Mouse (Mus musculus): ENCODE results near the gene Inf2. TPM values are rescaled to one million over a fixed set of nuclear protein-coding genes. Genes with fewer than 3 reads are reported as not detected.

Gene Inf2
- polyA plus RNA-seq, 1 experiment = 26.3 TPM

- H3K4me1 ChIP-seq (replicated peaks; ENCODE audit: control insufficient read depth, insufficient read depth, low read length) = peaks cover 29% of the 10 kb centered on the region
- no peaks in the 10 kb centered on the region for H3K27me3 ChIP-seq (ENCODE audit: control insufficient read depth, insufficient read depth, low read length)
- H3K36me3 ChIP-seq (ENCODE audit: control insufficient read depth, insufficient read depth, low read length) = no peaks in the 10 kb centered on the region
- no peak overlapping the region for H3K27ac ChIP-seq (ENCODE audit: control insufficient read depth, insufficient read depth, low read length)
- WGBS = 78% methylated on average over 6 of the region's 6 CpGs
- no peak for DNase-seq
- no peak overlapping the region for H3K4me3 ChIP-seq (ENCODE audit: control insufficient read depth, insufficient read depth, low read length)
- TF ChIP-seq CTCF (IDR thresholded peaks at IDR 0.05; ENCODE audit: borderline replicate concordance, control insufficient read depth, extremely low read depth, insufficient read depth, low read length, poor library complexity) = no peak
- no peak for TF ChIP-seq POLR2A (IDR thresholded peaks at IDR 0.05; ENCODE audit: control insufficient read depth, extremely low read depth, insufficient read depth, low read length, poor library complexity)
Observed at GRCm38 (mm10) chr12:112626455-112626854, 37.9 kb downstream of the Inf2 start.

DNA sequence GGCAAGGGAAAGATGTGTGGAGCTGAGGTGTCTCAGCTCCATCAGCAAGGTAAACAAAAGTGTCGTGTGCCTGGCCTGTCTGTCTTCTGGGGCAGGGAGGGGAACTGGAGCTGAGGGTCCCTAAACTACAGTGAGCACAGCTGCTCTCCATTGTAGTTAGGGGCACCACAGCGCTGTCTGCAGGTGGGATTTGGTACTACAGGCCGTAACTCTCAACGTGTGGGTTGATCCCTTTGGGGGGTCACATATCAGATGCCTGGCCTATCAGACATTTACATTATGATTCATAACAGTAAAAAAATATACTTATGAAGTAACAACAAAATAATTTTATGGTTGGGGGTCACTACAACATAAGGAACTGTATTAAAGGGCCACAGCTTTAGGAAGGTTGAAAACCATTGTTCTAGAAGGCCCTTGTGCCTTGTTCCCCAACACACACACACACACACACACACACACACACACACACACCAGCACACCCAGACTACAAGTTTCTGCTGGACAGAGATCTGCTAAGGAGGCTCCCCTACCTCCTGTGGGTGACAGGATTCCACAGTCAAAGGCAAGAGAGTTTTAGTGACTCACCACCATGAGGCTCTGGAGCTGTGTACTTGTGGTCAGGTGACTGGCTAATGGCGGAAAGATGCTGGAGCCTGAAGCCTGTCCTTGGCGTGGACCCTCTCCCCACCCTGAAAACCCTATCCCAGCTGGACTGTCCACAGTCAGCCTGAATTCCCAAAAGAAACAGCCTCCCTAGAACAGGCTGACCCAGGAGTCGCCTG lies 38.7 kb downstream of the Inf2 start:
- WGBS = 74% methylated on average over 7 of the region's 7 CpGs
- Histone ChIP-seq H3K27ac (ENCODE audit: control insufficient read depth, insufficient read depth, low read length) (no peak overlapping the region), H3K4me3 (ENCODE audit: control insufficient read depth, insufficient read depth, low read length) (no peak overlapping the region), H3K36me3 (ENCODE audit: control insufficient read depth, insufficient read depth, low read length) (no peaks in the 10 kb centered on the region), H3K4me1 (replicated peaks; ENCODE audit: control insufficient read depth, insufficient read depth, low read length) (peaks cover 29% of the 10 kb centered on the region), H3K27me3 (ENCODE audit: control insufficient read depth, insufficient read depth, low read length) (no peaks in the 10 kb centered on the region)
- DNase-seq = no peak
- TF ChIP-seq POLR2A (IDR thresholded peaks at IDR 0.05; ENCODE audit: control insufficient read depth, extremely low read depth, insufficient read depth, low read length, poor library complexity) (no peak), CTCF (IDR thresholded peaks at IDR 0.05; ENCODE audit: borderline replicate concordance, control insufficient read depth, extremely low read depth, insufficient read depth, low read length, poor library complexity) (peak; percentile 49; the same call in 1 of the 2 replicates)

GRCm38 (mm10) chr12:112628197-112628596 lies 39.6 kb downstream of the Inf2 start:
- no peak for TF ChIP-seq POLR2A (IDR thresholded peaks at IDR 0.05; ENCODE audit: control insufficient read depth, extremely low read depth, insufficient read depth, low read length, poor library complexity)
- TF ChIP-seq CTCF (IDR thresholded peaks at IDR 0.05; ENCODE audit: borderline replicate concordance, control insufficient read depth, extremely low read depth, insufficient read depth, low read length, poor library complexity) = no peak
- WGBS = 36% methylated on average over 6 of the region's 6 CpGs
- no peaks in the 10 kb centered on the region for H3K36me3 ChIP-seq (ENCODE audit: control insufficient read depth, insufficient read depth, low read length)
- peaks cover 33% of the 10 kb centered on the region for H3K4me1 ChIP-seq (replicated peaks; ENCODE audit: control insufficient read depth, insufficient read depth, low read length)
- H3K27me3 ChIP-seq (ENCODE audit: control insufficient read depth, insufficient read depth, low read length) = no peaks in the 10 kb centered on the region
- DNase-seq = no peak
- no peak overlapping the region for H3K27ac ChIP-seq (ENCODE audit: control insufficient read depth, insufficient read depth, low read length)
- no peak overlapping the region for H3K4me3 ChIP-seq (ENCODE audit: control insufficient read depth, insufficient read depth, low read length)

DNA sequence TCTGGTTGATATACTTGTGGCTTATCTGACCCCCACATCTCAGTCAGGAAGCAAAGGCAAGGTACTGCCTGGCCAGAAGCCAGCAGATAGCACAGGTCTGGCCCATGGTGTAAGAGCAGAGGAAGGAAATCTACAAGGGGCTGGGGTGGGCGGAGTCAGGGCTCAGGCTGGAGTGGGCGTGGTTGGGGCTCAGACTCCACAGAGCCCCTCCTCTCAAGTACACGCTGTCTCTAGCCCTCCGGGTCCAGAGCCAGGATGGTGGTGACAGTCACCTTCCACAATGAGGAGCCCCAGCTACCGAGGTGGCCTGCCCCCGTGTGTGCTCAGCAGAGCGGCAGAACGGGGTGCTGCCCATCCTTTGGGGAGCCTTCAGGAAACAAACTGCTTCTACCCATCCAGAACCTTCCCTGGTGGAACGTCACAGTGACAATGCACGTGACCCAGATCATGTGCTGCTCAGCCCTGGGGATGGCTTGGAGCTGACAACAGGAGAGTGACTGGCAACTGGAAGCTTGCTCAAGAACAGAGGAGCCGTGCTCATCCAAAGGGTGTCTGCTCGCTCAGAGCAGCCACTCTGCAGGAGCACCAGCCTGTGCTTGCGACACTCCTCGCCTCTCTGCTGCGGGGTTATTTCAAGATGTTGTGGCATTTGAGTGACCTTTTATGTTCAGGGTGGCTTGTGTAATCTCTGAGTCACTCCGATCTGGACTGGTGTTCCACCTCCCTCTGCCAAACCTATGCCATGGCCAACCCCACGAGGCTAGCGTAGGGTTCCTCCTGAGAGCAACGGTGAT lies 40.5 kb downstream of the Inf2 start:
- TF ChIP-seq POLR2A (IDR thresholded peaks at IDR 0.05; ENCODE audit: control insufficient read depth, extremely low read depth, insufficient read depth, low read length, poor library complexity) (no peak), CTCF (IDR thresholded peaks at IDR 0.05; ENCODE audit: borderline replicate concordance, control insufficient read depth, extremely low read depth, insufficient read depth, low read length, poor library complexity) (no peak)
- H3K36me3 ChIP-seq (ENCODE audit: control insufficient read depth, insufficient read depth, low read length) = no peaks in the 10 kb centered on the region
- H3K27ac ChIP-seq (ENCODE audit: control insufficient read depth, insufficient read depth, low read length) = no peak overlapping the region
- WGBS = 21% methylated on average over 19 of the region's 19 CpGs
- DNase-seq = peak; percentile 73
- H3K4me1 ChIP-seq (replicated peaks; ENCODE audit: control insufficient read depth, insufficient read depth, low read length) = peaks cover 36% of the 10 kb centered on the region
- H3K27me3 ChIP-seq (ENCODE audit: control insufficient read depth, insufficient read depth, low read length) = no peaks in the 10 kb centered on the region
- H3K4me3 ChIP-seq (ENCODE audit: control insufficient read depth, insufficient read depth, low read length) = peak overlapping the region; percentile 17

GRCm38 (mm10) chr12:112630029-112630428 lies 41.4 kb downstream of the Inf2 start:
- Histone ChIP-seq H3K27me3 (ENCODE audit: control insufficient read depth, insufficient read depth, low read length) (no peaks in the 10 kb centered on the region), H3K27ac (ENCODE audit: control insufficient read depth, insufficient read depth, low read length) (no peak overlapping the region), H3K4me3 (ENCODE audit: control insufficient read depth, insufficient read depth, low read length) (no peak overlapping the region), H3K4me1 (replicated peaks; ENCODE audit: control insufficient read depth, insufficient read depth, low read length) (peaks cover 36% of the 10 kb centered on the region), H3K36me3 (ENCODE audit: control insufficient read depth, insufficient read depth, low read length) (no peaks in the 10 kb centered on the region)
- no peak for DNase-seq
- WGBS = 96% methylated on average over 12 of the region's 12 CpGs
- no peak for TF ChIP-seq CTCF (IDR thresholded peaks at IDR 0.05; ENCODE audit: borderline replicate concordance, control insufficient read depth, extremely low read depth, insufficient read depth, low read length, poor library complexity)
- no peak for TF ChIP-seq POLR2A (IDR thresholded peaks at IDR 0.05; ENCODE audit: control insufficient read depth, extremely low read depth, insufficient read depth, low read length, poor library complexity)

DNA sequence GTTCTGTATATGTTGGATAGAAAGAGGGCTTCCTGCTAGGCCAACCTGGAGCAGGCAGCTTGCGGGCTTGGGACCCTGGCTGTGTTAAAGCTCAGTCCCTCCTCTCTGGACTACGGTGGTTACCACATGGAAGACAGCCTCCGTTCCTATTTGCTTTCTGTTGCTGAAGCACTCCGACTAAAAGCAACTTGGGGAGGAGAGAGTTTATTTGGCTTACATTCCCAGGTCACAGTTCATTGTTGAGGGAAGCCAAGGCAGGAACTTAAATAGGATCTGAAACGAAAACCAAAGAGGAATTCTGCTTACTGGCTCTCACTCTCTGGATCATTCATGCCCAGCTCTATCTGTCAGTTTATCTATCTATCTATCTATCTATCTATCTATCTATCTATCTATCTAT lies 42.2 kb downstream of the Inf2 start:
- no peak overlapping the region for H3K4me3 ChIP-seq (ENCODE audit: control insufficient read depth, insufficient read depth, low read length)
- no peaks in the 10 kb centered on the region for H3K36me3 ChIP-seq (ENCODE audit: control insufficient read depth, insufficient read depth, low read length)
- no peaks in the 10 kb centered on the region for H3K27me3 ChIP-seq (ENCODE audit: control insufficient read depth, insufficient read depth, low read length)
- 89% methylated on average over 5 of the region's 5 CpGs for WGBS
- no peak for DNase-seq
- H3K27ac ChIP-seq (ENCODE audit: control insufficient read depth, insufficient read depth, low read length) = no peak overlapping the region
- no peak for TF ChIP-seq POLR2A (IDR thresholded peaks at IDR 0.05; ENCODE audit: control insufficient read depth, extremely low read depth, insufficient read depth, low read length, poor library complexity)
- no peak for TF ChIP-seq CTCF (IDR thresholded peaks at IDR 0.05; ENCODE audit: borderline replicate concordance, control insufficient read depth, extremely low read depth, insufficient read depth, low read length, poor library complexity)
- peaks cover 36% of the 10 kb centered on the region for H3K4me1 ChIP-seq (replicated peaks; ENCODE audit: control insufficient read depth, insufficient read depth, low read length)

Measured in thymus, adult 2 months (tissue).